Mouse (Mus musculus): ENCODE measurements around the gene Aicda. TPM values are rescaled to one million over a fixed set of nuclear protein-coding genes. Genes with fewer than 3 reads are reported as not detected.

The Aicda gene
- polyA plus RNA-seq, 1 experiment from 2014 or later: not detected

- H3K4me1 ChIP-seq (replicated peaks; ENCODE audit: control insufficient read depth, insufficient read depth, low read length): no peaks in the 10 kb centered on the region
- H3K4me3 ChIP-seq (ENCODE audit: low read depth, low read length): no peak overlapping the region
- no peak overlapping the region for H3K4me2 ChIP-seq (ENCODE audit: low read depth, low read length, severe bottlenecking)
- H3K9ac ChIP-seq (ENCODE audit: low read length): no peak overlapping the region
- H3K27ac ChIP-seq (ENCODE audit: low read depth, low read length): no peak overlapping the region
- WGBS: 79% methylated on average over 10 of the region's 10 CpGs
- ATAC-seq (replicated peaks; ENCODE audit: low FRiP score) (no peak), DNase-seq (ENCODE audit: low spot score) (no peak)
- H3K36me3 ChIP-seq (ENCODE audit: control insufficient read depth, insufficient read depth, low read length): no peaks in the 10 kb centered on the region
- no peaks in the 10 kb centered on the region for H3K27me3 ChIP-seq (ENCODE audit: control insufficient read depth, insufficient read depth, low read length)
- H3K9me3 ChIP-seq (ENCODE audit: control insufficient read depth, low read length): no peaks in the 10 kb centered on the region
These were observed 55.1 kb downstream of the Aicda start for GRCm38 (mm10) chr6:122608434-122609376.

- Histone ChIP-seq H3K36me3 (ENCODE audit: control insufficient read depth, insufficient read depth, low read length) (no peaks in the 10 kb centered on the region), H3K4me3 (ENCODE audit: low read depth, low read length) (no peak overlapping the region), H3K9ac (ENCODE audit: low read length) (no peak overlapping the region), H3K27ac (ENCODE audit: low read depth, low read length) (no peak overlapping the region), H3K4me2 (ENCODE audit: low read depth, low read length, severe bottlenecking) (no peak overlapping the region), H3K27me3 (ENCODE audit: control insufficient read depth, insufficient read depth, low read length) (no peaks in the 10 kb centered on the region), H3K4me1 (replicated peaks; ENCODE audit: control insufficient read depth, insufficient read depth, low read length) (no peaks in the 10 kb centered on the region), H3K9me3 (ENCODE audit: control insufficient read depth, low read length) (no peaks in the 10 kb centered on the region)
- DNase-seq (ENCODE audit: low spot score) (no peak), ATAC-seq (replicated peaks; ENCODE audit: low FRiP score) (no peak)
- 86% methylated on average over 9 of the region's 9 CpGs for WGBS
These were observed 55.8 kb downstream of the Aicda start for GRCm38 (mm10) chr6:122609377-122609728.

DNA sequence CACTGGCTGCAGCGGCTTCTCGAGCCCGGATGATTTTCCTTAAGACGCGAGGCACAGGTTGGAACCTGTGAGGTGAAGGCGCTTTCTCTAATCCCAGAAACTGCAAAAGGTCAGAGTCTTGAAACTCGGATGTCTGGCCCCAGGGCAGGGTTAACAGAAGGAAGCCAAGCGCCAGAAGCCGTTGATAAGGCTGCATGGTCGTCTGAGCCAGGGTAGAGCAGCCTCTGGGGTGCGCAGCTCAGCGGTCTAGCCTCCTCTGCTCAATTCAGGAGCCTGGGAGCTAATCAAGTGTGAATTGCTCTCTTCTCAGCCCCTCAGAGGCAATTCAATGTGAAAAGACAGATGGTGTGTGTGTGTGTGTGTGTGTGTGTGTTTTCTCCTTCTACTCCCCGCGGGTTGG lies 56.2 kb downstream of the Aicda start, which contains the start of gene Gdf3:
Gdf3 (minus strand) TSS at position 317 of the 400 bp plus-strand sequence.
- H3K9ac ChIP-seq (ENCODE audit: low read length): no peak within 1 kb of the TSS
- H3K27ac ChIP-seq (ENCODE audit: low read depth, low read length): no peak within 1 kb of the TSS
- H3K4me1 ChIP-seq (replicated peaks; ENCODE audit: control insufficient read depth, insufficient read depth, low read length): no peaks in the 10 kb centered on the region
- H3K27me3 ChIP-seq (ENCODE audit: control insufficient read depth, insufficient read depth, low read length): no peaks in the 10 kb centered on the region
- no peaks in the 10 kb centered on the region for H3K36me3 ChIP-seq (ENCODE audit: control insufficient read depth, insufficient read depth, low read length)
- no peak for ATAC-seq (replicated peaks; ENCODE audit: low FRiP score)
- H3K4me2 ChIP-seq (ENCODE audit: low read depth, low read length, severe bottlenecking): no peak within 1 kb of the TSS
- DNase-seq (ENCODE audit: low spot score): no peak
- 68% methylated on average over 14 of the region's 14 CpGs for WGBS
- no peaks in the 10 kb centered on the region for H3K9me3 ChIP-seq (ENCODE audit: control insufficient read depth, low read length)
- no peak within 1 kb of the TSS for H3K4me3 ChIP-seq (ENCODE audit: low read depth, low read length)

DNA sequence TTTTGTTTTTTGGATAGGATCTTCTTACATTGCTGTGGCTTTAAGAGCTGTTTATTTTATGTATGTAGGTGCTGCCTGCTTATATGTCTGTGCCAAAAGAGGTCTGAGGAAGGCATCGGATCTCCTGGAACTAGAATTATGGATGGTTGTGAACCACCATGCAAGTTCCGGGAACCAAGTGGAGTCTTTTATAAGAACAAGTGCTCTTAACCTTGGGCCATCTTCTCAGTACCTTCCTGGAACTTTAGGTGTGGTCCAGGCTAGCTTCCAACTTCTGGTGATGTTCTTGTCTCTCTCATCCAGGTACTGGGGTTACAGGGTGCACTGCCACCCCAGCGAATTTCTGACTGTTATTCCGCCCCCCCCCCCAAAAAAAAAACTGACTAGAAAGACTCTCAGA lies 58.8 kb downstream of the Aicda start:
- no peak for DNase-seq (ENCODE audit: low spot score)
- no peaks in the 10 kb centered on the region for H3K36me3 ChIP-seq (ENCODE audit: control insufficient read depth, insufficient read depth, low read length)
- no peak for ATAC-seq (replicated peaks; ENCODE audit: low FRiP score)
- H3K4me2 ChIP-seq (ENCODE audit: low read depth, low read length, severe bottlenecking): no peak overlapping the region
- 85% methylated on average over 4 of the region's 4 CpGs for WGBS
- no peak overlapping the region for H3K4me3 ChIP-seq (ENCODE audit: low read depth, low read length)
- H3K4me1 ChIP-seq (replicated peaks; ENCODE audit: control insufficient read depth, insufficient read depth, low read length): no peaks in the 10 kb centered on the region
- no peaks in the 10 kb centered on the region for H3K27me3 ChIP-seq (ENCODE audit: control insufficient read depth, insufficient read depth, low read length)
- no peak overlapping the region for H3K27ac ChIP-seq (ENCODE audit: low read depth, low read length)
- H3K9me3 ChIP-seq (ENCODE audit: control insufficient read depth, low read length): no peaks in the 10 kb centered on the region
- no peak overlapping the region for H3K9ac ChIP-seq (ENCODE audit: low read length)

Other genes with a start within 250 kb of the Aicda start
- 76.9 and 77.1 TPM in 2 replicates for gene M6pr, start 245.1 kb upstream of the Aicda start, polyA plus RNA-seq (2014; fragmentation: Nextera tagmentation; extraction: Ambion mirVana)
- gene Phc1, start 213.2 kb upstream of the Aicda start, polyA plus RNA-seq (2014; fragmentation: Nextera tagmentation; extraction: Ambion mirVana): 41.1 and 46.0 TPM in 2 replicates
- 62.9 and 64.9 TPM in 2 replicates for gene Rimklb, start 55.0 kb upstream of the Aicda start, polyA plus RNA-seq (2014; fragmentation: Nextera tagmentation; extraction: Ambion mirVana)
- gene Mfap5, start 48.0 kb upstream of the Aicda start, polyA plus RNA-seq (2014; fragmentation: Nextera tagmentation; extraction: Ambion mirVana): 0.77 and 1.3 TPM in 2 replicates
- gene Apobec1, start 48.6 kb downstream of the Aicda start, polyA plus RNA-seq (2014; fragmentation: Nextera tagmentation; extraction: Ambion mirVana): 1.2 and 1.7 TPM in 2 replicates
- gene Gdf3, start 56.3 kb downstream of the Aicda start, polyA plus RNA-seq (2014; fragmentation: Nextera tagmentation; extraction: Ambion mirVana): 0.11 TPM in 1 of 2 replicates, not detected in the other
- not detected in 2 replicates for gene Dppa3, start 72.6 kb downstream of the Aicda start, polyA plus RNA-seq (2014; fragmentation: Nextera tagmentation; extraction: Ambion mirVana)
- 0.31 TPM in 1 of 2 replicates, not detected in the other for gene Nanog, start 153.7 kb downstream of the Aicda start, polyA plus RNA-seq (2014; fragmentation: Nextera tagmentation; extraction: Ambion mirVana)
- 30.3 and 37.6 TPM in 2 replicates for gene Slc2a3, start 247.8 kb downstream of the Aicda start, polyA plus RNA-seq (2014; fragmentation: Nextera tagmentation; extraction: Ambion mirVana)

All from forebrain, embryonic 11.5 days (tissue).